Mouse (Mus musculus) kidney, postnatal 14 days (tissue): ENCODE measurements around the gene Elovl1.

Experiments
- DNase-seq: peaks from one replicate; pipeline ENCODE4 v3.0.0; 2022; ENCODE audit warnings: mixed read lengths

The Elovl1 gene

GRCm38 (mm10) chr4:118427768-118428451 is at the start of gene Elovl1:
TSS of gene Elovl1 (plus strand) at chr4:118428093.
- DNase-seq, result peak; percentile 96

- DNase-seq, result no peak
Observed at GRCm38 (mm10) chr4:118383271-118383670, 44.6 kb upstream of the Elovl1 start.

GRCm38 (mm10) chr4:118387316-118387715 is 40.6 kb upstream of the Elovl1 start:
- no peak for DNase-seq

- DNase-seq, result no peak
Observed at GRCm38 (mm10) chr4:118390146-118390545, 37.7 kb upstream of the Elovl1 start.

- DNase-seq, result no peak
Observed at GRCm38 (mm10) chr4:118394505-118394904, 33.4 kb upstream of the Elovl1 start.

GRCm38 (mm10) chr4:118395289-118395688 is 32.6 kb upstream of the Elovl1 start:
- no peak for DNase-seq

GRCm38 (mm10) chr4:118396433-118396832 is 31.5 kb upstream of the Elovl1 start:
- DNase-seq, result peak; percentile 40

GRCm38 (mm10) chr4:118398400-118398799 is 29.5 kb upstream of the Elovl1 start:
- no peak for DNase-seq

- no peak for DNase-seq
Observed at GRCm38 (mm10) chr4:118401421-118401820, 26.5 kb upstream of the Elovl1 start.

GRCm38 (mm10) chr4:118401918-118402317 is 26.0 kb upstream of the Elovl1 start:
- DNase-seq, result no peak

- DNase-seq, result no peak
Observed at GRCm38 (mm10) chr4:118402701-118403100, 25.2 kb upstream of the Elovl1 start.

- peak; percentile 95 for DNase-seq
Observed at GRCm38 (mm10) chr4:118409142-118409900, 18.6 kb upstream of the Elovl1 start, which contains the start of the genes Szt2 and Med8. TSS of gene Szt2 (minus strand) at chr4:118409273. TSS of gene Med8 (plus strand) at chr4:118409337.

GRCm38 (mm10) chr4:118410871-118411270 is 17.0 kb upstream of the Elovl1 start:
- DNase-seq, result no peak

GRCm38 (mm10) chr4:118413553-118413952 is 14.3 kb upstream of the Elovl1 start:
- no peak for DNase-seq

- no peak for DNase-seq
Observed at GRCm38 (mm10) chr4:118415779-118416178, 12.1 kb upstream of the Elovl1 start.

- DNase-seq, result no peak
Observed at GRCm38 (mm10) chr4:118416329-118416728, 11.6 kb upstream of the Elovl1 start.

- no peak for DNase-seq
Observed at GRCm38 (mm10) chr4:118417112-118417797, 10.6 kb upstream of the Elovl1 start.

- DNase-seq, result no peak
Observed at GRCm38 (mm10) chr4:118421384-118421783, 6.5 kb upstream of the Elovl1 start.

- DNase-seq, result no peak
Observed at GRCm38 (mm10) chr4:118424541-118425160, 3.2 kb upstream of the Elovl1 start.

- no peak for DNase-seq
Observed at GRCm38 (mm10) chr4:118425374-118425773, 2.5 kb upstream of the Elovl1 start.

- DNase-seq, result no peak
Observed at GRCm38 (mm10) chr4:118427415-118427767, 502 bp upstream of the Elovl1 start.

GRCm38 (mm10) chr4:118428531-118429214 is 780 bp downstream of the Elovl1 start:
- peak; percentile 36 for DNase-seq
